Comparison of ENCODE assay signal across 8 mouse cellular contexts in genomic region chr5:125058267-125058668, GRCm38 (mm10). TPM values are rescaled to one million over a fixed set of nuclear protein-coding genes. Genes with fewer than 3 reads are reported as not detected.
DNase-seq lines count a peak whose midpoint lies in the region; ATAC-seq and TF ChIP-seq lines count a peak whose summit lies in the region.

No protein-coding gene starts in this region.

- H3K4me1 ChIP-seq in E14TG2a.4 (replicated peaks; ENCODE audit: low read depth, low read length), result peaks cover 84% of the 10 kb centered on the region
- H3K4me1 ChIP-seq in brown adipose tissue, adult 24 weeks (ENCODE audit: control insufficient read depth, insufficient read depth, insufficient read length, low read length), result peaks cover 23% of the 10 kb centered on the region
- H3K4me1 ChIP-seq in forebrain, postnatal 0 days (ENCODE audit: insufficient read depth), result peaks cover 5% of the 10 kb centered on the region
- peaks cover 41% of the 10 kb centered on the region for H3K4me1 ChIP-seq in liver, embryonic 16.5 days (ENCODE audit: control insufficient read depth, low read depth, low read length)
- peaks cover 71% of the 10 kb centered on the region for H3K4me1 ChIP-seq in neural tube, embryonic 12.5 days

- peak overlapping the region; percentile 66 for H3K4me3 ChIP-seq in E14TG2a.4 (replicated peaks; ENCODE audit: low read length)
- H3K4me3 ChIP-seq in brown adipose tissue, adult 24 weeks (ENCODE audit: insufficient read depth, low read depth, low read length), result peak overlapping the region; percentile 69
- H3K4me3 ChIP-seq in forebrain, postnatal 0 days (ENCODE audit: low read depth, low read length), result peak overlapping the region; percentile 31
- H3K4me3 ChIP-seq in layer of hippocampus, adult 2 months, result peak overlapping the region; percentile 70
- H3K4me3 ChIP-seq in liver, embryonic 16.5 days (ENCODE audit: low read depth, low read length), result peak overlapping the region; percentile 47
- H3K4me3 ChIP-seq in neural tube, embryonic 12.5 days, result peak overlapping the region; percentile 12

- ATAC-seq in forebrain, postnatal 0 days, result peak; percentile 80
- ATAC-seq in liver, embryonic 16.5 days (ENCODE audit: low read depth), result no peak
- 0 out of 2 replicates have a peak, but pooled peaks have one; percentile 15 for ATAC-seq in neural tube, embryonic 12.5 days (ENCODE audit: low FRiP score, low read depth)

- H3K27ac ChIP-seq in brown adipose tissue, adult 24 weeks (replicated peaks; ENCODE audit: low read depth, low read length), result peak overlapping the region; percentile 74
- H3K27ac ChIP-seq in forebrain, postnatal 0 days (ENCODE audit: low read depth, low read length), result peak overlapping the region; percentile 78
- H3K27ac ChIP-seq in layer of hippocampus, adult 2 months, result peak overlapping the region; percentile 98
- H3K27ac ChIP-seq in liver, embryonic 16.5 days (ENCODE audit: low read length), result peak overlapping the region; percentile 33
- H3K27ac ChIP-seq in neural tube, embryonic 12.5 days, result peak overlapping the region; percentile 50; the same call in 1 of the 2 replicates

- H3K4me2 ChIP-seq in forebrain, postnatal 0 days (ENCODE audit: low read depth), result peak overlapping the region; percentile 69
- H3K4me2 ChIP-seq in liver, embryonic 16.5 days (ENCODE audit: low read depth, low read length), result peak overlapping the region; percentile 53
- H3K4me2 ChIP-seq in neural tube, embryonic 12.5 days (replicated peaks), result peak overlapping the region; percentile 61

- H3K9ac ChIP-seq in forebrain, postnatal 0 days, result peak overlapping the region; percentile 62
- H3K9ac ChIP-seq in liver, embryonic 16.5 days (ENCODE audit: low read depth, low read length), result peak overlapping the region; percentile 34; the same call in 1 of the 2 replicates
- H3K9ac ChIP-seq in neural tube, embryonic 12.5 days, result peak overlapping the region; percentile 44; the same call in 1 of the 2 replicates

- TF ChIP-seq CTCF in E14TG2a.4 (conservative IDR thresholded peaks at IDR 0.05; ENCODE audit: low read length), result no peak
- no peak; the same call in 1 of the 2 replicates for TF ChIP-seq CTCF in forebrain, postnatal 0 days (IDR thresholded peaks at IDR 0.05; ENCODE audit: low read depth)
- TF ChIP-seq CTCF in layer of hippocampus, adult 2 months (conservative IDR thresholded peaks at IDR 0.05), result no peak

- H3K27me3 ChIP-seq in E14TG2a.4 (ENCODE audit: insufficient read depth, low read length), result peaks cover 14% of the 10 kb centered on the region
- H3K27me3 ChIP-seq in forebrain, postnatal 0 days (ENCODE audit: insufficient read depth, low read length), result no peaks in the 10 kb centered on the region
- H3K27me3 ChIP-seq in liver, embryonic 16.5 days (ENCODE audit: control insufficient read depth, insufficient read depth, low read depth, low read length), result peaks cover 23% of the 10 kb centered on the region
- H3K27me3 ChIP-seq in neural tube, embryonic 12.5 days (replicated peaks), result no peaks in the 10 kb centered on the region; the same call in 1 of the 2 replicates

- intact Hi-C loops in heart, postnatal 36 days (cut with DNase I), result loop anchor here (2.0 to 5.0 kb wide), 3 partner anchors 17 to 214 kb away; no protein-coding TSS in a partner anchor

- DNase-seq in forebrain, postnatal 0 days, result peak; percentile 73
- peak; percentile 72 to 81 for DNase-seq in heart, postnatal 36 days
- peak; percentile 70 to 85 for DNase-seq in layer of hippocampus, adult 2 months (ENCODE audit: low spot score in 2 of 2)
- DNase-seq in thymus, postnatal 25 days, result peak; percentile 42

- H3K9me3 ChIP-seq in E14TG2a.4 (ENCODE audit: low read length), result no peaks in the 10 kb centered on the region
- no peaks in the 10 kb centered on the region for H3K9me3 ChIP-seq in forebrain, postnatal 0 days (ENCODE audit: low read length)
- H3K9me3 ChIP-seq in liver, embryonic 16.5 days (replicated peaks; ENCODE audit: control insufficient read depth, low read length), result no peaks in the 10 kb centered on the region
- no peaks in the 10 kb centered on the region for H3K9me3 ChIP-seq in neural tube, embryonic 12.5 days

- peaks cover 53% of the 10 kb centered on the region for H3K36me3 ChIP-seq in E14TG2a.4 (ENCODE audit: insufficient read depth, low read length)
- peaks cover 13% of the 10 kb centered on the region; the same call in 1 of the 2 replicates for H3K36me3 ChIP-seq in forebrain, postnatal 0 days (ENCODE audit: insufficient read depth)
- no peaks in the 10 kb centered on the region for H3K36me3 ChIP-seq in liver, embryonic 16.5 days (ENCODE audit: control insufficient read depth, insufficient read depth)
- H3K36me3 ChIP-seq in neural tube, embryonic 12.5 days, result peaks cover 24% of the 10 kb centered on the region

- WGBS in forebrain, postnatal 0 days, result 0% methylated on average over 20 of the region's 29 CpGs
- WGBS in liver, embryonic 16.5 days (ENCODE audit: insufficient replicate concordance), result 2% methylated on average over 27 of the region's 29 CpGs
- 3% methylated on average over 24 of the region's 29 CpGs for WGBS in neural tube, embryonic 12.5 days

RNA-seq across cellular contexts. Expression of gene Rflna, which starts 55.2 kb away (rescaled TPM):
- not detected in 2 replicates for polyA plus RNA-seq in brown adipose tissue, adult 24 weeks (2012; ENCODE audit: insufficient read depth, insufficient read length, missing spikeins)
- total RNA-seq in forebrain, postnatal 0 days (2014; rRNA removed), result 3.2 and 6.2 TPM in 2 replicates
- 4.4 and 4.8 TPM in 2 replicates for polyA plus RNA-seq in forebrain, postnatal 0 days (2015; fragmentation: Nextera tagmentation; extraction: Ambion mirVana)
- under 1 TPM in 1 of 2 experiments, not detected in 1; 0.47 TPM for total RNA-seq in heart, postnatal 36 days (2021)
- under 1 TPM; 0.44 to 0.83 TPM for total RNA-seq in layer of hippocampus, adult 2 months (2021)
- polyA plus RNA-seq in liver, embryonic 16.5 days (2015; fragmentation: Nextera tagmentation; extraction: Ambion mirVana), result 0.18 and 0.21 TPM in 2 replicates
- 6.3 and 9.1 TPM in 2 replicates for polyA plus RNA-seq in neural tube, embryonic 12.5 days (2016; fragmentation: Nextera tagmentation; extraction: Ambion mirVana)

Comparison
In these comparisons a context has a peak if more than half of its experiments do, and no peak if none do; other contexts are left out.
1. H3K4me3 ChIP-seq: peak in every context shown above with its lines; median percentile 70 in layer of hippocampus, adult 2 months; 69 in brown adipose tissue, adult 24 weeks; 66 in E14TG2a.4; 47 in liver, embryonic 16.5 days; 31 in forebrain, postnatal 0 days; 12 in neural tube, embryonic 12.5 days.
2. H3K27ac ChIP-seq: peak in every context shown above with its lines; median percentile 98 in layer of hippocampus, adult 2 months; 78 in forebrain, postnatal 0 days; 74 in brown adipose tissue, adult 24 weeks; 50 in neural tube, embryonic 12.5 days; 33 in liver, embryonic 16.5 days.